ENCODE assay signal across 7 mouse cellular contexts in the genomic region with DNA sequence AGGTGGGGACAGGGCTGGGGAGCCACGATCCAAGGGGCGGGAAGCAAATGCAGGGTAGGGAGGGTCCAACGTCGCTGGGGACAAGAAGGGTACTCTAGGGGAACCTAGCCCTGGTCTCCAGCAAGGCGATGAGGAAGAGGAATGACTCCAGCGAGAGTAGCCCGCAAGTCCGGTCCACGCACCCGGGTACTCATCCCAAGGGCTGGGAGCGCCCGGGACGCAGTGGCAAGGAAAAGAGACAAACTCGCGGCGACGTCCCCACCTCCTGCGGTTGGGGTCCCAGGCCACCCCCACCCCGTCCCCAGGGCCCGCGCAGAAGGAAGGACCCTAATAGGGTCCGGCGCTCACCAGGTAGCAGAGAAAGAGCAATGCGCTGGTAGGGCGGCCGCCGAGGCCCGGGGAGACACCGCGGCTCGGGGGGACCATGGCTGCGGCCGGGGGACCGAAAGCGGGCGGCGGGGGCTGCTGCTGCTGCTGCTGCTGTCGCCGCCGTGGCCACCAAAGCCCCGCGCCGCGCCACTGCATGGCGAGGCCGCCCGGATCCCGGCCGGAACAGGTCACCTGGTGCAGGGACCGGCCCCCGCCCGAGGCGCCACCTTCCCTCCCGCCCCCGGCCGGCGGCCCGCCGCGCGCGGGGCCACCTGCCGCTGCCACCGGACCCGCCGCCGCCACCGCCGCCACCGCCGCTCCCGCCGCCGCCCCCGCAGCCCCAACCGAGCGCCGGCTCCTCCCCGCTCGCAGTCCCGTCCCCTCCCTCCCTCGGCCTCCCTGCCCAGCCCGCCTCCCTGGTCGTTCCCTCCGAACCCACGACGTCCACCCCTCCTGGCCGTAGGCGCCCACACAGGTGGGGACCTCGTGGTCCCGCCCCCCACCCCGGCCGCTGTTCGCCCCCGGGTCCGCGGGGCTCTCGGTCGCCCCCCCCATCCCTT. TPM values are rescaled to one million over a fixed set of nuclear protein-coding genes. Genes with fewer than 3 reads are reported as not detected.
DNase-seq lines count a peak whose midpoint lies in the region; ATAC-seq and TF ChIP-seq lines count a peak whose summit lies in the region.

No protein-coding gene starts in this region.

- dilution Hi-C loops in CH12.LX (cut with MboI; ENCODE audit: extremely low pct_ligation_motif_present, extremely low pct_unique_long_range_greater_than_20kb, low sequenced_read_pairs): no loop called here

- ATAC-seq in heart, embryonic 13.5 days (ENCODE audit: extremely low read depth, insufficient number of reproducible peaks, low FRiP score, low TSS enrichment): no peak
- ATAC-seq in midbrain, embryonic 13.5 days: peak; percentile 67

- no peak overlapping the region for H3K27ac ChIP-seq in CH12.LX (ENCODE audit: insufficient read depth, low read depth)
- H3K27ac ChIP-seq in ES-Bruce4 (ENCODE audit: insufficient read depth, low read length): no peak overlapping the region
- no peak overlapping the region for H3K27ac ChIP-seq in heart, embryonic 13.5 days (replicated peaks)
- peak overlapping the region; percentile 81 for H3K27ac ChIP-seq in limb, embryonic 10.5 days
- H3K27ac ChIP-seq in midbrain, embryonic 13.5 days: peak overlapping the region; percentile 15

- WGBS in heart, embryonic 13.5 days: under 1% methylated on average over 56 of the region's 99 CpGs
- WGBS in limb, embryonic 10.5 days: under 1% methylated on average over 78 of the region's 99 CpGs
- under 1% methylated on average over 49 of the region's 99 CpGs for WGBS in midbrain, embryonic 13.5 days

- TF ChIP-seq CTCF in CH12.LX (conservative IDR thresholded peaks at IDR 0.05 in 1 of 2, IDR thresholded peaks at IDR 0.05 in 1 of 2; ENCODE audit: low read depth in 2 of 2, low read length in 2 of 2) (no peak), ES-Bruce4 (IDR thresholded peaks at IDR 0.05; ENCODE audit: low read depth, low read length) (no peak)

- H3K9me3 ChIP-seq in CH12.LX (replicated peaks; ENCODE audit: low read length) (peaks cover 13% of the 10 kb centered on the region), ES-Bruce4 (replicated peaks; ENCODE audit: control insufficient read depth, insufficient read depth, low read length, poor library complexity, severe bottlenecking) (no peaks in the 10 kb centered on the region)
- H3K9me3 ChIP-seq in heart, embryonic 13.5 days: no peaks in the 10 kb centered on the region
- no peaks in the 10 kb centered on the region for H3K9me3 ChIP-seq in limb, embryonic 10.5 days (replicated peaks)
- no peaks in the 10 kb centered on the region for H3K9me3 ChIP-seq in midbrain, embryonic 13.5 days

- H3K79me2 ChIP-seq in CH12.LX (replicated peaks; ENCODE audit: control insufficient read depth, extremely low read depth, insufficient read depth, poor library complexity, severe bottlenecking): no peaks in the 10 kb centered on the region

- H3K4me3 ChIP-seq in CH12.LX (replicated peaks in 1 of 3; ENCODE audit: low read depth in 2 of 3, low read length in 2 of 3, poor library complexity in 1 of 3) (peak overlapping the region in 1 of 3 experiments; percentile 63), ES-Bruce4 (ENCODE audit: low read depth, low read length) (peak overlapping the region; percentile 70)
- H3K4me3 ChIP-seq in heart, embryonic 13.5 days: peak overlapping the region; percentile 72
- peak overlapping the region; percentile 72 for H3K4me3 ChIP-seq in limb, embryonic 10.5 days
- H3K4me3 ChIP-seq in midbrain, embryonic 13.5 days (replicated peaks): peak overlapping the region; percentile 61

- in situ Hi-C loops in CH12.LX (cut with MboI; ENCODE audit: low pct_ligation_motif_present, low pct_unique_long_range_greater_than_20kb, low sequenced_read_pairs): no loop called here

- H3K27me3 ChIP-seq in CH12.LX (replicated peaks) (peaks cover 5% of the 10 kb centered on the region), ES-Bruce4 (ENCODE audit: control insufficient read depth, insufficient read depth, low read length, poor library complexity, severe bottlenecking) (peaks cover 17% of the 10 kb centered on the region)
- H3K27me3 ChIP-seq in heart, embryonic 13.5 days (replicated peaks): peaks cover 67% of the 10 kb centered on the region
- H3K27me3 ChIP-seq in limb, embryonic 10.5 days (ENCODE audit: low read depth, poor library complexity, severe bottlenecking): peaks cover 73% of the 10 kb centered on the region
- H3K27me3 ChIP-seq in midbrain, embryonic 13.5 days: peaks cover 25% of the 10 kb centered on the region

- H3K36me3 ChIP-seq in CH12.LX (replicated peaks in 1 of 2; ENCODE audit: control insufficient read depth in 1 of 2, insufficient read depth in 1 of 2, low read length in 1 of 2) (no peaks in the 10 kb centered on the region), ES-Bruce4 (ENCODE audit: control insufficient read depth, insufficient read depth, low read length, poor library complexity, severe bottlenecking) (no peaks in the 10 kb centered on the region)
- no peaks in the 10 kb centered on the region for H3K36me3 ChIP-seq in heart, embryonic 13.5 days
- no peaks in the 10 kb centered on the region for H3K36me3 ChIP-seq in limb, embryonic 10.5 days
- no peaks in the 10 kb centered on the region for H3K36me3 ChIP-seq in midbrain, embryonic 13.5 days

- peak overlapping the region; percentile 88 for H3K4me2 ChIP-seq in CH12.LX (ENCODE audit: insufficient read depth, low read depth, poor library complexity, severe bottlenecking)
- peak overlapping the region; percentile 99 for H3K4me2 ChIP-seq in heart, embryonic 13.5 days
- H3K4me2 ChIP-seq in midbrain, embryonic 13.5 days (replicated peaks): peak overlapping the region; percentile 95

- no peak for DNase-seq in CH12.LX (ENCODE audit: extremely low read depth)
- DNase-seq in cerebellum, postnatal 25 days: peak; percentile 86 to 90
- DNase-seq in limb, embryonic 10.5 days (ENCODE audit: low spot score): peak; percentile 56
- peak; percentile 34 for DNase-seq in urinary bladder, postnatal 14 days (ENCODE audit: low spot score)

- no peak for TF ChIP-seq RAD21 in CH12.LX (IDR thresholded peaks at IDR 0.05; ENCODE audit: low read depth, low read length)

- H3K4me1 ChIP-seq in CH12.LX (ENCODE audit: control insufficient read depth in 1 of 2, insufficient read depth in 2 of 2): no peaks in the 10 kb centered on the region
- no peaks in the 10 kb centered on the region for H3K4me1 ChIP-seq in ES-Bruce4 (ENCODE audit: control insufficient read depth, insufficient read depth, low read length)
- H3K4me1 ChIP-seq in heart, embryonic 13.5 days: peaks cover 26% of the 10 kb centered on the region
- H3K4me1 ChIP-seq in limb, embryonic 10.5 days: peaks cover 17% of the 10 kb centered on the region
- peaks cover 37% of the 10 kb centered on the region for H3K4me1 ChIP-seq in midbrain, embryonic 13.5 days (replicated peaks)

- TF ChIP-seq POLR2A in CH12.LX (IDR thresholded peaks at IDR 0.05; ENCODE audit: low read depth, low read length) (no peak), ES-Bruce4 (IDR thresholded peaks at IDR 0.05; ENCODE audit: insufficient read depth, low read length) (no peak)

- no peak for TF ChIP-seq EP300 in CH12.LX (IDR thresholded peaks at IDR 0.05; ENCODE audit: low read length)
- no peak for TF ChIP-seq EP300 in ES-Bruce4 (IDR thresholded peaks at IDR 0.05; ENCODE audit: insufficient read depth, low read depth, low read length)

- H3K9ac ChIP-seq in CH12.LX (ENCODE audit: insufficient read depth, low read depth) (no peak overlapping the region), ES-Bruce4 (ENCODE audit: low read depth, poor library complexity, severe bottlenecking) (peak overlapping the region; percentile 76)
- peak overlapping the region; percentile 84 for H3K9ac ChIP-seq in heart, embryonic 13.5 days
- peak overlapping the region; percentile 77 for H3K9ac ChIP-seq in midbrain, embryonic 13.5 days (replicated peaks)

TF ChIP-seq in CH12.LX, 34 proteins besides CTCF, POLR2A, EP300 and RAD21:
- TF ChIP-seq UBTF (IDR thresholded peaks at IDR 0.05; ENCODE audit: low read depth, low read length) (0 out of 2 replicates have a peak, but pooled peaks have one; percentile 25), SMC3 (IDR thresholded peaks at IDR 0.05; ENCODE audit: low read depth, low read length) (no peak)

RNA-seq across cellular contexts. Expression of a gene that starts 0.7 kb away (rescaled TPM):
- total RNA-seq in CH12.LX (2012; rRNA removed): 0.17 and 0.34 TPM in 2 replicates
- total RNA-seq in CH12.LX (2014; rRNA removed): 0.14 and 0.28 TPM in 2 replicates
- polyA plus RNA-seq in CH12.LX (2012; ENCODE audit: insufficient read length, low read depth): 0.71 and 0.76 TPM in 2 replicates
- polyA plus RNA-seq in ES-Bruce4 (2011; ENCODE audit: insufficient read depth, insufficient read length, low read depth, missing spikeins): 6.1 and 6.2 TPM in 2 replicates
- 1.0 and 1.3 TPM in 2 replicates for polyA plus RNA-seq in heart, embryonic 13.5 days (2015; fragmentation: Nextera tagmentation; extraction: Ambion mirVana)
- polyA plus RNA-seq in limb, embryonic 10.5 days (2016; fragmentation: Nextera tagmentation; extraction: Ambion mirVana): 0.68 and 1.2 TPM in 2 replicates
- polyA plus RNA-seq in midbrain, embryonic 13.5 days (2015; fragmentation: Nextera tagmentation; extraction: Ambion mirVana): 3.2 and 3.8 TPM in 2 replicates

RNA-seq across cellular contexts. Expression of a gene that starts 53.8 kb away (rescaled TPM):
- total RNA-seq in CH12.LX (2012; rRNA removed) (54.3 and 55.3 TPM in 2 replicates), CH12.LX (2014; rRNA removed) (93.0 and 93.5 TPM in 2 replicates)
- polyA plus RNA-seq in CH12.LX (2012; ENCODE audit: insufficient read length, low read depth) (52.1 and 75.7 TPM in 2 replicates), ES-Bruce4 (2011; ENCODE audit: insufficient read depth, insufficient read length, low read depth, missing spikeins) (20.0 and 33.1 TPM in 2 replicates)
- 149 and 169 TPM in 2 replicates for polyA plus RNA-seq in heart, embryonic 13.5 days (2015; fragmentation: Nextera tagmentation; extraction: Ambion mirVana)
- 59.0 and 62.6 TPM in 2 replicates for polyA plus RNA-seq in limb, embryonic 10.5 days (2016; fragmentation: Nextera tagmentation; extraction: Ambion mirVana)
- polyA plus RNA-seq in midbrain, embryonic 13.5 days (2015; fragmentation: Nextera tagmentation; extraction: Ambion mirVana): 72.3 and 75.8 TPM in 2 replicates

Comparison
In these comparisons a context has a peak if more than half of its experiments do, and no peak if none do; other contexts are left out.
1. H3K27ac ChIP-seq: peak in limb, embryonic 10.5 days (single experiment) and midbrain, embryonic 13.5 days (single experiment); none in CH12.LX (single experiment), ES-Bruce4 (single experiment) and heart, embryonic 13.5 days (single experiment).
2. Peak in every context shown above with its lines, with median percentiles within 50 percentile points of each other: H3K4me2 ChIP-seq.